Mouse (Mus musculus): Measurements from ENCODE around the gene Gkn2. TPM values are rescaled to one million over a fixed set of nuclear protein-coding genes. Genes with fewer than 3 reads are reported as not detected.

Gene Gkn2
- polyA plus RNA-seq (2012; rRNA removed; ENCODE audit: low replicate concordance), result not detected in 2 replicates

DNA sequence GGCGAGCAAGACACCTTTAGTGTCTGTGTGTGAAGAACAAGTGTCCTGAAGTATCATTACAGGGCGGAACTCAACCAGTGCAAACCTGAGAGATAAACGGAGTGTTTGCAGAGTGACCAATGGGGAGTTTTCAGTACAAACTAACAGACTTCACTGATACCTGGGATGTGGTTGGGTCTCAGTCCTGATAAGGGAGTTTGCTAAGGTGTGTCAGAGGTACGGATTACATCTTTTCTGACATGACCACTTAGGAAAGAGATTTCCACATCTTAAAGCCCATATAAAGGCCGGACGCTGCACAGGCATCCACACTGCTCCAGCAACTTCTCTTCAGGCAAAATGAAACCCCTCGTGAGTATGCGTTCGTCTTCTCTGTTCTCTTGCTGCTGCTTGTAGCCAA is at the start of gene Gkn2:
Gene Gkn2, plus strand, starts transcription at position 301 of the 400 bp plus-strand sequence.

DNA sequence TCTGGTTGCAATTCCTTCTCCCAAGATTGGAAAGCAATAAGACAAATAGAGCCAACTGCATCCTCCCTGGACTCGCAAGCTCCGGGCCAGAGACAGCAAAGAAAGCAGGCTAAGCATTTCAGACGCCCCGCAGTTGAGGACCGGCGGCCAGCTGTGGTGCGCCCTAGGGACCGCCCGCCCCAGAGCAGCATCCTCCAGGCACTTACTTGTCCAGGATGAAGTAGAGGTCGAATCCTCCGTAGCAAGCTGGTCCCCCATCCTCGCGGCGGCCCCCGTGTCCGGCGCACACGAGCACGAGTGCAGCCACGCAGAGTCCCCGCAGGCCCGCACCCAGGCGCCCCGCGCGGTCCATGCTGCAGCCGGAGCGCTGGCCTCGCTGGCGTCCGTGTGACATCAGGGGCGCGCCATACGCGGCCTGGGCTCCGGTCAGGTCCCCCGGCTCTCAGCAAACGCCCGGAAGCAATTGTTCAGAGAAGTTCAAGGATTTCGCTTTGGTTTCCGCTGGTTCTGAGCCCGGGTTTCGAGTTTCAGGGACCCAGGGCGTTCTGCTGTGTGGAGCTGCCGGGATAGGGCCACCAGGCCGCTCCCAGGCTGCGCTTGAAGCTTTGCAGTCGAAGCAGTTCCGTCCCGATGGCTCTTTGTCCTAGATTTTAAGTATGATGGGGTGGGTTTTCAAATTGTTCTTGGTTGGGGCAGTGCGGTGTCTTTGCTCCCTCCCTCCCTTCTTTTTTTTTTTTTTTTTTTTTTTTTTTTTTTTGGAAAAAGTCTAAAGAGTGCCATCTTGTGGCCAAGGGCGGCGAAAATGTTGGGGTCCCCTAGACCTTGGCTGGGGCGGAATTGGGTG is 37.8 kb upstream of the Gkn2 start, which contains the start of gene Antxr1:
Gene Antxr1, minus strand, starts transcription at position 731 of the 844 bp plus-strand sequence.

DNA sequence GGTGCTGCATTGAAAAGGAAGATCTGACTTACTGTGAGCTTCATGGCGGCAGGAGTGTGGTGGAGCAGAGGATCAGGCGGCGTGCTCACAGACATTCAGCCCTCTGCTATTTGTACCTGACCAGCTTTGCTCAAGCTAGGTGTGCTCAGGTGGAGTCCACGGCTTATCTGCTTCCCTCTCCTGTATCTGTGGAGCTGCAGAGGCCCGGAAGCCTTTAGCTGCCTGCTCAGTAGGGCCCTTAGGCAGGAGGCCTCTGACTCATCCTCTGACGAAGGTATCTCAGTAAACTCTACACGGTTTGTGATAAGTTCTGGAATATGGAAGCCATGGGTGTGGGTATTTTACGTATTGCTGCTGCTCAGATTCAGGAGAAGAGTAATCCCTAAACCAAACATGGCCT is 22.3 kb upstream of the Gkn2 start, which contains the start of gene Gkn1:
Gene Gkn1, minus strand, starts transcription at position 114 of the 400 bp plus-strand sequence.

DNA sequence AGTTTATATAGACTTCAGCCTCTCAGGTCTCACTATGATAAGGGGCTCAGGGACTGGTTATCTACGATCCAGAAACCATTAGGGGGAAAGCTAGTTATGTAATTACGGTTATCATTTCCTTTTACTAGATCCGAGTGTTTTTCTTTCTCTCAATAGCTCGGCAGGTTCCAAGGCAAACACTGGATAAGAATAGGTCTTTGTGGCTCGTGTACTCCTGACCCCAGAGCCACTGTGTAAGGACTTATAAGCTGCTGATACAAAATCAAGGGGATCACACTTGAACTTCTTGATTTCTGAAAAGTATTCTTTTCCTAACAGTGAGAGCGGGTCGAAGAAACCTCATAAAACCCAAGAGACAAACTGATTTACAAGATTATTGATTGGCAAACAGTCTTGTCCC is 15.7 kb downstream of the Gkn2 start, which contains the start of gene Gkn3:
Gene Gkn3, minus strand, starts transcription at position 59 of the 400 bp plus-strand sequence.

DNA sequence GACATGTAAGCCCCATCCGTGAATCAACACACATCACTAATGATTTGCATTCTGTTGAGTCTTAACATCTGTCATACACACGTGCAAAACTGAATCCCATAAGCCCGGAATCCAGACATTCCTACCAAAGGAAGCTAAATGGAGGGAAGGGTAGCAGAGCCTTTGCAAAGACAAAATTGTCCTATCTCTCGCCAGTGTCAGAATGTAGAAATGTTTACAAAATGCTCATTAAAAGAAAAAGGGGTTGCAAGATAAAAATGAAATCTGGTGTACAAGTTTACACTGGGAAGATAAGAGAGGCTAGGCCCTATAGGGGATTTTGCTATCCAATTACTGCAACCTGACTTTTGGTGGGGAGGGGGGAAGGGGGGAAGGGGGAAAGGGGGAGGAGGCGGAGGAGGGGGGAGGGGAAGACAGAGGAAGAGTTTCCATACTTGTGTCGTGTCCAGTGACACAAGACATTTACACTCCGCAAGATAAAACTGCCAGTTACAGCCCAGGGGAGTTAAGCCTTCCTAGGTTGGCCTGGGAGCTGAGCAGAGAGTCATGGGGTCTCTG is 55.4 kb downstream of the Gkn2 start, which contains the start of gene Bmp10:
Gene Bmp10, plus strand, starts transcription at position 508 of the 558 bp plus-strand sequence.

Other genes starting within 250 kb of the Gkn2 start
- 17.2 and 18.8 TPM in 2 replicates for gene Antxr1, start 37.5 kb upstream of the Gkn2 start, polyA plus RNA-seq (2012; rRNA removed; ENCODE audit: low replicate concordance)
- gene Gkn1, start 22.4 kb upstream of the Gkn2 start, polyA plus RNA-seq (2012; rRNA removed; ENCODE audit: low replicate concordance), result 0.09 and 0.20 TPM in 2 replicates
- 4.6 and 8.9 TPM in 2 replicates for gene Gkn3, start 15.6 kb downstream of the Gkn2 start, polyA plus RNA-seq (2012; rRNA removed; ENCODE audit: low replicate concordance)
- not detected in 2 replicates for gene Bmp10, start 55.6 kb downstream of the Gkn2 start, polyA plus RNA-seq (2012; rRNA removed; ENCODE audit: low replicate concordance)
- gene Arhgap25, start 159.9 kb downstream of the Gkn2 start, polyA plus RNA-seq (2012; rRNA removed; ENCODE audit: low replicate concordance), result 6.4 and 6.8 TPM in 2 replicates
- 0.63 and 0.98 TPM in 2 replicates for gene Prokr1, start 217.4 kb downstream of the Gkn2 start, polyA plus RNA-seq (2012; rRNA removed; ENCODE audit: low replicate concordance)

Measured in mammary gland, adult 2 months (tissue).